Mouse (Mus musculus) embryonic fibroblast, embryonic 13.5 days (primary cell): ENCODE measurements at regions not wholly inside any gene's neighbourhood (a gene's known extent, or its start where the extent isn't known, plus 50 kb on each side); places are given as distances from the start of the nearest gene placed in this dataset.
A peak's percentile ranks its signal among the peaks of the same experiment; 100 is the strongest.

Experiments used
- H3K27ac ChIP-seq: 2 replicates; pipeline ENCODE4 v1.5.1; 2012; ENCODE audit warnings: low read length, control low read depth, inconsistent platforms; ENCODE audit not compliant: insufficient read depth
- H3K4me1 ChIP-seq: 2 replicates; pipeline ENCODE4 v1.6.1; 2011; ENCODE audit warnings: low read length; ENCODE audit not compliant: control insufficient read depth, insufficient read depth
- H3K4me3 ChIP-seq: 2 replicates; pipeline ENCODE4 v1.5.1; 2011; ENCODE audit warnings: mild to moderate bottlenecking, control low read depth, low read length; ENCODE audit not compliant: insufficient read depth
- CTCF ChIP-seq: IDR thresholded peaks from 2 replicates; pipeline ENCODE4 v1.5.1; 2011; ENCODE audit warnings: mild to moderate bottlenecking, control low read depth, low read length, moderate library complexity, borderline replicate concordance; ENCODE audit not compliant: insufficient read depth
- POLR2A ChIP-seq: IDR thresholded peaks from 2 replicates; pipeline ENCODE4 v1.6.1; 2011; ENCODE audit warnings: low read depth, mild to moderate bottlenecking, control low read depth, low read length, moderate library complexity

DNA sequence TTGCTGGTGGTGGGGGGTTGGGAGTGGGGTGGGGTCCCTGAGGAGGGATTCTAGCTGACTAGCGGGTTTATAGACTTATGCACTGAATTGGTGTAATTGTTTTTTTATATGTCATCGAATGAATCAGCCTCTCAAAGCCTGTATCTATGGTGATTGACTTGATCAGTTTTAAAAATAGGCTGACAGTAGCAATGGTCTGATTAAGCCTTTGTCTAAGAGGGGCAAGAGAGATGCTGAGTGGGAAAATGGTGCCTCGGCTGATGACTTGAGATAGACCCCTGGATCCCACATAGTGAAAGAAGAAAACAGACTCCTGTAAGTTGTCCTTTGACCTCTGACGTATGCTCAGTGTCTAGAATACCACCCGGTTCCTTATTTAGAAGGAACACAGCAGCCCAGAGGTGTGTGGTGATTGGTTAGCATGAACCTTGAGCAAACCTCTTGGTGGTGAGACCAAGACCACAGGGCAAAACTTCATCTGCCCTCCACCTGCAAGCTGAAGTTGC lies 312.7 kb upstream of the Klf3 start:
- Histone ChIP-seq H3K27ac (no peak overlapping the region), H3K4me3 (no peak overlapping the region), H3K4me1 (no peaks in the 10 kb centered on the region)
- TF ChIP-seq POLR2A, result no peak
- no peak for TF ChIP-seq CTCF

DNA sequence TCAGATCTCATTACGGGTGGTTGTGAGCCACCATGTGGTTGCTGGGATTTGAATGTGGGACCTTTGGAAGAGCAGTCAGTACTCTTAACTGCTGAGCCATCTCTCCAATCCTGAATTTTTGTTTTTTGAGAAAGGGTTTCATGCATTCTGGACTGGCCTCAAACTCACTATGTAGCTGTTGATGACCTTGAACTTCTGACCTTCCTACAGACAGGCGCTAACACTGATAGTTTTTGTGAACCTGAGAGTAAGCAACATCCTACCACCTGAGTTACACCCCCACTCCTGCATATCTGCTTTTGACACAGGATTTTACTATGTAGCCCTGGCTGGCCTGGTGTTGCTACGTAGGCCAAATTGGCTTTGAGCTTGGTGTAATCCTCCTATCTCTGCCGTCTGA lies 308.8 kb upstream of the Klf3 start:
- TF ChIP-seq CTCF, result no peak
- TF ChIP-seq POLR2A, result no peak
- Histone ChIP-seq H3K27ac (no peak overlapping the region), H3K4me3 (no peak overlapping the region), H3K4me1 (no peaks in the 10 kb centered on the region)

DNA sequence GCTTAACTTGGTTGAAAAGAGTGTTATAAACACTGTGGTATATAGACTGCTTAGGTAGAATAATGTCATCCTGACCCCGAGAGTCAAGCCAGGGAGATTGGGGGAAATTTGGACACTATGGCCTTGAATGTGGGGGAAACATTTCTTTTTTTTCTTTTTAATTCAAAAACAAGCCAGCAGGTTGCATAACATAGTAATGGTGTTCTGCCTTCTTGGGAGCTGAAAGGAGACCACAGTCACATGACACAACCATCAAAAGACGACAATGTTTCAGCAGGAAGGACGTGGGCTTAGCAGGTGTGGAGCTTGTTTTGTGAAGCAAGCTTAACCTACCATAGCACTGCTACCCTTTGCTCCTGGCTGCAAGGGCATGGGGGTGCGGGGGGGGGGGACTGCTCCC lies 306.3 kb upstream of the Klf3 start:
- H3K4me3 ChIP-seq, result no peak overlapping the region
- TF ChIP-seq CTCF (no peak), POLR2A (no peak)
- no peak overlapping the region for H3K27ac ChIP-seq
- peaks cover 5% of the 10 kb centered on the region; the same call in 1 of the 2 replicates for H3K4me1 ChIP-seq

DNA sequence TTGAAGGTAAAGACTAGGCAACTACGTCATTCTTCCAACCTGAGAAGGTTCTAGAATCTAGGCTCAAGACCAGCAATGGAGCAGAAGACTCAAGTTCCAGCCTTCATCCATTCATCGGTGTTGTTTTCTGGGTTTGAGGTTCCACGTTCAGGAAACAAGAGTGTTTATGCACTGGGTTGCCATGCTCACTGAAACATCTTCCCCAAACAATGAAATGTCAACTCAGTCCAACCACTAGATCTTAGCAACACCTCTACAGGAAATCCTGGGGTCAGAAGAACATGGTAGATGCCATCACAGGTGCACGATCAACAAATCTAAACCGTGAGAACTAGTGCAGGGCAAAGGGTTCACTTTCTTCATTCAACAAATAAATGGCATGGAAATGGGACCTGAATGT lies 304.8 kb upstream of the Klf3 start:
- H3K4me1 ChIP-seq, result peaks cover 9% of the 10 kb centered on the region
- H3K27ac ChIP-seq, result no peak overlapping the region
- no peak for TF ChIP-seq POLR2A
- no peak for TF ChIP-seq CTCF
- H3K4me3 ChIP-seq, result no peak overlapping the region

DNA sequence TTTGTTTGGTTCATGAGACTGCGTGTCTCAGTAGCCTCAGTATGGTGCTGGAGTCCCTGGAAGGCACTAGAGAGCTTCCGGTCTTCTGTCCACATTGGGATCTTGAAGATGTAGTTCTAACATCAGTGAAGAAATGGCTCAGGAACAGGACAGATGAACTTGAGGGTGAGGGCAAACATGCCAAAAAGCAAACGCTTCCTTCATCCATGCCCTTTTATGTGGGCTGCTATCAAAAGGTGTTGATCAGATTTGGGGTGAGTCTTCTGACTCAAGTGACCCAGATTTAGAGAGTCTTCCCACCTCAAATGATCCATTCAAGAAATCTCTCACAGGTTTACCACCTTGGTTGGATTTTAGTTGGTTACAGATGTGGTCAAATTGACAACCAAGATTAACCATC lies 304.1 kb upstream of the Klf3 start:
- TF ChIP-seq POLR2A (no peak), CTCF (no peak)
- Histone ChIP-seq H3K4me3 (no peak overlapping the region), H3K4me1 (peaks cover 9% of the 10 kb centered on the region), H3K27ac (no peak overlapping the region)

DNA sequence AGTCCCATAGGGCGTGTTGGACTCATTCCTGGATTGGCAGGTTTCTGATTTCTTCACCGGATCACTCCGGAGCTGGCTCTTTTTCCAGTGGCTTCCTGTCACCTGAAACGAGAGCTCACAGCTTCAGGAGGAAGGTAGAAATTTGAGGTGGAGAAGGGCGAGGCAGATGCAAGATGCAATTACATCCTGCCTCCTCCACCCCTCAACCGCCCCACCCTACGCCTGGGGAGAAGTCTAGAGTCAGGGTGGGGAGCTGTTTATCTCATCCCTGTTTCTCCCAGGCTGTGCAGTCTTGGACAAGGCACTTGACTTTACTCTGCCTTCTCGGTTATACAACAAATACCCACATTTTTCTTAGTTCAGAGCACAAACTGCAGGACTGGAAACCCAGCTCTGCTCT lies 302.8 kb upstream of the Klf3 start:
- no peak for TF ChIP-seq POLR2A
- TF ChIP-seq CTCF, result no peak
- Histone ChIP-seq H3K4me3 (no peak overlapping the region), H3K27ac (no peak overlapping the region), H3K4me1 (peaks cover 9% of the 10 kb centered on the region)

DNA sequence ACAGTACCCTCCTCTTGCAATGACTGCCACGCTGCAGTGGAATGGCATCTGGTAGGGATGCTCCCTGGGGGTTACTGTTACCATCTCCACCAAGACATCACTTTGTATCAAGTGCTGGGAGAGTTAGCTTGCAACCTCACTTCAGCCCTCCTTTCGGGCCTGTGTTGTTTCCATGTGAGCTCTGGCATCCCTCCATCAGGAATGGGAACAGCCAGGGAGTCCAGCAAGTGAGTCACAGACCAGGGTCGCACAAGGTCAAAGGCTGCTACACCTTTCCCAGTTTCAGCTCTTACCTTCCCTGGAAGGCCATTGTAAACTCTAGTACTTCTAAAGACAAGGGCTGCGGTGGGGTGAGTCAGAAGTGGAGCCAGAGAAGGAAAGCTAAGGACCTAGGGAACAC lies 302.3 kb upstream of the Klf3 start:
- Histone ChIP-seq H3K4me1 (peaks cover 9% of the 10 kb centered on the region), H3K4me3 (no peak overlapping the region), H3K27ac (no peak overlapping the region)
- no peak for TF ChIP-seq CTCF
- TF ChIP-seq POLR2A, result no peak

DNA sequence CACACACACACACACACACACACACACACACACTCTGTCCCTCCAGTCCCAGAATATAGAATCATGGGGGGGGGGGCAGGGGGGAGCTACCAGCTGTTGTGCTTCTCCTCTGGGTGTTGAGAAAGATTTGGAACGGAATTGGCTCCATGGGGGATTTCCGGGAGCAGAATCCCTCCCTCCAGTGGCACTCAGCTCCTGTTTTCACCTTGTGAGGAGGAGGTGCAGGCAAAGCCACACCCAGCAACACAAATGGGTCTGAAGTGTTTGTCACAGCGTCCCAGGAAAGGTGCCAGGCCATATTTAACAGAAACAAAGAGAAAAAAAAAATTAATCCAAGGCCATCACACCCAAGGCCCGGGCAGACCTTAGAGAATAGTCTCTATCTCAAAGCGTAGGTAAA lies 301.4 kb upstream of the Klf3 start:
- Histone ChIP-seq H3K4me1 (peaks cover 12% of the 10 kb centered on the region), H3K4me3 (no peak overlapping the region), H3K27ac (no peak overlapping the region)
- no peak for TF ChIP-seq POLR2A
- no peak for TF ChIP-seq CTCF

DNA sequence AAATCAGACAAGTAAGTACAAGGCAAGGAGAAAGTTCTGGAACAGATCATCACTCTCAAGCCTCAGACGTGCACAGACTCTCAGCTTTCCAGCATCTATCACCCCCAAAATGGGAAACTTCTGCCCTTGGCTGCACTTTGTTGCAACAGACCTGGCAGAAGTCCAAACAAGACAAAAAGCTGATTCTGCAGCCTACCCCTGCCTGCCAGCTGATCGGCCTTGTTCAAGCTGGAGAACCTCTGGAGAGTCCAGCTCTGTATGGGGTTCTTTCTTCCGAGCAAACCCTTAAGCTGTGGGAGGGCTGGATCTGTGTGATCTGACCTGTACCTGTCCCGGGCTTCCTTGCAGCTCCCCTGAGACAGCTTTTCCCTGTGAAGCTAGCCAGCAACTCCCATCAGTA lies 299.7 kb upstream of the Klf3 start:
- H3K4me3 ChIP-seq, result no peak overlapping the region
- H3K4me1 ChIP-seq, result peaks cover 12% of the 10 kb centered on the region
- H3K27ac ChIP-seq, result peak overlapping the region; percentile 85
- TF ChIP-seq POLR2A, result no peak
- no peak for TF ChIP-seq CTCF

DNA sequence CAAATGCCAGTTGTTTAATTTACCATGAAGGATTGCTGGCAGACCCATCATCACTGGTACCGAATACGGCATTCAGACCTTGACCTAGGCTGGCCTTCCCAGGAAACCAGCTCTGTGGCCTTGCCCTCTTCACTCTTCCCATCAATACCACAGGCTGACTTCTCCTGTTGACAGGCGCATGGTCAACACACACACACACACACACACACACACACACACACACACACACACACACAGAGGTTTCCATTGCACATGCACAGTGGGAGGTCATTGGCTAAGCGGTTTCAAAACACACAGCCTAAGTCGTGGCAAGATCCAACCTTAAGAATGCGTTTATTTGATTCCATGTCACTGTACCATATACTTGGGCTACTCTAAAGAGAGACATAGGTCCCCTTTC lies 298.7 kb upstream of the Klf3 start:
- Histone ChIP-seq H3K4me1 (peaks cover 14% of the 10 kb centered on the region), H3K4me3 (no peak overlapping the region), H3K27ac (peak overlapping the region; percentile 96; the same call in 1 of the 2 replicates)
- TF ChIP-seq CTCF (no peak), POLR2A (no peak)

DNA sequence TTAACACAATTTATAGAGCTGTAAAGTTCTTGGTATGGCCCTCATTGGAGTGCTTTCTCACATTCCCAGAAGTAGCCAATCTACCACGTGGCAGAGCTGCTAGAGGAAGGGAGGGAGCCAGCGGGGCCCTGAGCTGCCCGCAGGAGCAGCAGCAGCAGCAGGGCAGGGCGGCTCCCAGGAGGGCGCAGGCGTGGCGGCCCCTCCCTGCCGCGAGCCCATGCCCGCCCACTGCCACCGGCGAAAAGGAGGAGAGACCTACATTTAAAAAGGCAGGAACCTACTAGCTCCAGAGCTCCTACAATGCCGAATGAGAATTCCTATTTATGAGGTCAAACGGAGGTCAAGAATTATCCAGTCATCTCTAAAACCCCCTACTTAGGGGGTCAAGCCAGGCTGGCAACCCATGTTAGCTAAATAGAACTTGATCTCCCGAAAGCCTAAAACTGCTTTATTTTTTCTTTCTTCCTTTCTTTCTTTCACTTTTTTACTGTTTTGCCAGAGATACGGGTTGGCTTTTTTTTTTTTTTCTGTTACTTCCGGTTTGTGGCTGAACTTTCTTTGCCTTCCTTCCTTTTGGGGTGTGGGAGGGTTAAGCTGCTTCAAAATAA lies 297.9 kb upstream of the Klf3 start:
- peaks cover 14% of the 10 kb centered on the region for H3K4me1 ChIP-seq
- peak overlapping the region; percentile 96 for H3K27ac ChIP-seq
- no peak overlapping the region for H3K4me3 ChIP-seq
- TF ChIP-seq POLR2A (peak; percentile 38), CTCF (no peak)
